Mouse (Mus musculus): ENCODE data around the gene Ccdc107. TPM values are rescaled to one million over a fixed set of nuclear protein-coding genes. Genes with fewer than 3 reads are reported as not detected.
"Not testable (repeated sequence)": the region's sequence is repeated elsewhere in the genome, so short reads cannot be mapped to it uniquely, and the experiment has no call there.

Gene Ccdc107
- polyA plus RNA-seq, 1 experiment from 2014 or later, result 55.4 TPM

DNA sequence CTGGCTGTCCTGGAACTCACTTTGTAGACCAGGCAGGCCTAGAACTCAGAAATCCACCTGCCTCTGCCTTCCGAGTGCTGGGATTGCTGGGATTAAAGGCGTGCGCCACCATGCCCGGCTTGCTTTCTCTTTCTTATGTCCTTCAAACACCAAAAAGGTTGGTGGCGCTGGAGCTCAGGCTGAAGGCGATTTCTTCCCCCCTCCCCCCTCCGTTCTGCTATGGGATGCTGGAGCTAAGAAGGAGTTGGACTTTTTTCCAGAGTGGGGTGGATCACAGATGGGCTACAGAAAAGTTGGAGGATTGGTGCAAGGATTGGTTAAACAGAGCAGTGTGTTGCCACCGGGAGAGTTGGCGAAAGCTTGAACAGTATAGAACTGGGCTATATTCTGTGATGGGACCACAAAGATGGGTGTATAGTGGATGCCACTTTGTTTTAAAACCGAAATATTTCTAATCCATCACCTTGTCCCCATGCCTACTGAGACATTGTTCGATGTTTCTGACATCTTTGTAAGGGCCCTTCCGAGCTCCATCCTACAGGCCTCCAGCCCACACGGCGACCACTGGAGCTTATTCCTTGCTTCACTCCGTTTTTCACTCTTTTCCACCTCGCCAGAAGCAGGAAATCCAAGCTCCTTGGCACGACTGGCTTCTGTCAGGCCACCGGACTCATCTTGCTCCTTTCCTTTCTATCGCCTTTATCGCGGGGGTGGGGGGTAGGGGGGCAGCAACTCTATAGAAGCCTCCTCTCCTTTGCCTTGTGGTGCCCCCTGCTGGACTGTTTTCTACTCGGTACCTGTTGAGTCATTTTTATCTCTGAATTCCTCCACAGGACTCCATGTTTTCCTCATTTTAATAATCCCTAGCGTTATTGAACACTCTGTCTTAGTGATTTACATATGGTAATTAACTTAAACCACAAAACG lies 13.5 kb upstream of the Ccdc107 start:
- Histone ChIP-seq H3K9ac (ENCODE audit: low read depth, low read length) (no peak overlapping the region), H3K4me2 (replicated peaks; ENCODE audit: low read depth, low read length) (no peak overlapping the region), H3K36me3 (ENCODE audit: control insufficient read depth, insufficient read depth, low read length) (no peaks in the 10 kb centered on the region), H3K27ac (ENCODE audit: low read depth, low read length) (no peak overlapping the region), H3K27me3 (ENCODE audit: control insufficient read depth, insufficient read depth, low read length) (no peaks in the 10 kb centered on the region), H3K4me3 (ENCODE audit: low read depth, low read length) (no peak overlapping the region), H3K9me3 (ENCODE audit: control insufficient read depth, low read length) (no peaks in the 10 kb centered on the region), H3K4me1 (replicated peaks; ENCODE audit: control insufficient read depth, insufficient read depth, low read length) (peaks cover 3% of the 10 kb centered on the region; the same call in 1 of the 2 replicates)
- peak; percentile 81 for DNase-seq (ENCODE audit: low spot score)
- 47% methylated on average over 24 of the region's 24 CpGs for WGBS
- no peak for ATAC-seq (ENCODE audit: low FRiP score)

DNA sequence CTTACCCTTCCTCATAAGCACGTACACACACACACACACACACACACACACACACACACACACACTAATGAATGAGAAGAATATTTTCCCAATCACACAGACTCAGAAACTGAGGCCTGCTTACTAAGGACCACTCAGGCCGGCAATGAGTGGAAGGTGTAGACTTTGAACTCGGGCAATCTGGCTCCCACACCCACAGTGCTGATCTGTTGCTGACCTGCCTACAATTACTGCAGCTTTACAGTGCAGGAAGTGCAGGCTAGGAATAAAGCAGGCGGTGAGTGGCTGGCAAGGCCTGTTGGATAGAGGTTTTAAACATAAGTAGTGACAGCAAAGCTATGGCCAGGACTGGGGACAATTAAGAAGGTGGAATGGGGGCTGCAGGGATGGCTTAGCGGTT lies 11.7 kb upstream of the Ccdc107 start:
- H3K27me3 ChIP-seq (ENCODE audit: control insufficient read depth, insufficient read depth, low read length), result no peaks in the 10 kb centered on the region
- 79% methylated on average over 5 of the region's 5 CpGs for WGBS
- H3K9ac ChIP-seq (ENCODE audit: low read depth, low read length), result no peak overlapping the region
- H3K4me3 ChIP-seq (ENCODE audit: low read depth, low read length), result no peak overlapping the region
- H3K4me2 ChIP-seq (replicated peaks; ENCODE audit: low read depth, low read length), result no peak overlapping the region
- no peaks in the 10 kb centered on the region for H3K9me3 ChIP-seq (ENCODE audit: control insufficient read depth, low read length)
- DNase-seq (ENCODE audit: low spot score), result no peak
- no peak overlapping the region for H3K27ac ChIP-seq (ENCODE audit: low read depth, low read length)
- no peak for ATAC-seq (ENCODE audit: low FRiP score)
- H3K36me3 ChIP-seq (ENCODE audit: control insufficient read depth, insufficient read depth, low read length), result no peaks in the 10 kb centered on the region
- H3K4me1 ChIP-seq (replicated peaks; ENCODE audit: control insufficient read depth, insufficient read depth, low read length), result peaks cover 3% of the 10 kb centered on the region; the same call in 1 of the 2 replicates

DNA sequence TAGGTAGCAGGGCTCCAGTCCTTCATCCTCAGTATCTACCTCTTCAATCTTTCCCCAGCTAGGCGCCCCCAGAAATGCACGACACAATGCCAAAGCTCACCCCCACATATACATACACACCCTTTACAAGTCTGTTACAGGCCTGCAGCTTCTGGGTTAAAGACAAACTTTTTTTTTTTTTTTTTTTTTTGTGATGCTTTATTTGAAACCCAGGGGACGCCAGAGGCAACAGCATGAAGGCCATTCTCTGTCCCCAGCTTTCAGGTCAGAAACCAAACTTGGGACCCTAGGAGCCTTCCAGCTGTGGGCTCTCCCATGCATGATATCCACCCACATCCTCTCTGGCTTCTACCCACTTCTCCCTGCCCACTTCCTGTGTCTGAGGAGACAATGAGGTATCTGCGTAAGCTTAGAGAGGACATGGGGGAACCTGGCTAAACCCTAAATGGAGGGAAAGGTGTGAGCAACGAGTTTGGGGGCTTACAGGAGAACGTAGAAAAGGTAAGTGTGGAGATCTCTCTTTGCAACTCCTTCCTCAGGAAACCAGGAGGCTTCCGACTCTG lies 10.7 kb upstream of the Ccdc107 start:
- no peak overlapping the region for H3K9ac ChIP-seq (ENCODE audit: low read depth, low read length)
- H3K4me1 ChIP-seq (replicated peaks; ENCODE audit: control insufficient read depth, insufficient read depth, low read length), result peaks cover 3% of the 10 kb centered on the region; the same call in 1 of the 2 replicates
- H3K4me3 ChIP-seq (ENCODE audit: low read depth, low read length), result no peak overlapping the region
- no peak for ATAC-seq (ENCODE audit: low FRiP score)
- H3K4me2 ChIP-seq (replicated peaks; ENCODE audit: low read depth, low read length), result no peak overlapping the region
- H3K36me3 ChIP-seq (ENCODE audit: control insufficient read depth, insufficient read depth, low read length), result no peaks in the 10 kb centered on the region
- DNase-seq (ENCODE audit: low spot score), result no peak
- no peaks in the 10 kb centered on the region for H3K9me3 ChIP-seq (ENCODE audit: control insufficient read depth, low read length)
- 77% methylated on average over 7 of the region's 7 CpGs for WGBS
- no peak overlapping the region for H3K27ac ChIP-seq (ENCODE audit: low read depth, low read length)
- no peaks in the 10 kb centered on the region for H3K27me3 ChIP-seq (ENCODE audit: control insufficient read depth, insufficient read depth, low read length)

DNA sequence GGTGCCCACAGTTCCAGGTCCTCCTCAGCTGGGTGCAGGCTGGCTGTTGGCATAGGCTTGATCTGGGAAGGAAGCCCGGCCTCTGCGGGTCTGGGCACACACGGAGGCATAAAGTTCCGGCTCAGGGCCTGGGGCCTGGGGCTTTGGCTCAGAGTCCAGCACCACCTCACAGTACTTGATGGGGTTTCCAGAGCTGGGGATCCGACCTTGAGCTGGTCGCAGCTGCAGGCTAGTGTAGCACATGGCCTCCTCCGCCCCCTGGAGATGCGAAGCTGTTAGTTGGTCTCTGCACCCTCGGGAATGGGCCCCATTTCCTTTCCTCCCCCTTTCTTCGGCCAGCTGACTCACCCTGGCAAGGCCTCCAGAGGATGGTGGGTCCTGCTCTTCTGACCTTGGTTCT lies 10.1 kb upstream of the Ccdc107 start:
- no peaks in the 10 kb centered on the region for H3K36me3 ChIP-seq (ENCODE audit: control insufficient read depth, insufficient read depth, low read length)
- H3K9me3 ChIP-seq (ENCODE audit: control insufficient read depth, low read length), result no peaks in the 10 kb centered on the region
- H3K4me2 ChIP-seq (replicated peaks; ENCODE audit: low read depth, low read length), result no peak overlapping the region
- H3K4me3 ChIP-seq (ENCODE audit: low read depth, low read length), result no peak overlapping the region
- H3K4me1 ChIP-seq (replicated peaks; ENCODE audit: control insufficient read depth, insufficient read depth, low read length), result peaks cover 3% of the 10 kb centered on the region; the same call in 1 of the 2 replicates
- WGBS, result 70% methylated on average over 10 of the region's 10 CpGs
- no peak overlapping the region for H3K9ac ChIP-seq (ENCODE audit: low read depth, low read length)
- no peak for DNase-seq (ENCODE audit: low spot score)
- no peak for ATAC-seq (ENCODE audit: low FRiP score)
- H3K27me3 ChIP-seq (ENCODE audit: control insufficient read depth, insufficient read depth, low read length), result no peaks in the 10 kb centered on the region
- no peak overlapping the region for H3K27ac ChIP-seq (ENCODE audit: low read depth, low read length)

DNA sequence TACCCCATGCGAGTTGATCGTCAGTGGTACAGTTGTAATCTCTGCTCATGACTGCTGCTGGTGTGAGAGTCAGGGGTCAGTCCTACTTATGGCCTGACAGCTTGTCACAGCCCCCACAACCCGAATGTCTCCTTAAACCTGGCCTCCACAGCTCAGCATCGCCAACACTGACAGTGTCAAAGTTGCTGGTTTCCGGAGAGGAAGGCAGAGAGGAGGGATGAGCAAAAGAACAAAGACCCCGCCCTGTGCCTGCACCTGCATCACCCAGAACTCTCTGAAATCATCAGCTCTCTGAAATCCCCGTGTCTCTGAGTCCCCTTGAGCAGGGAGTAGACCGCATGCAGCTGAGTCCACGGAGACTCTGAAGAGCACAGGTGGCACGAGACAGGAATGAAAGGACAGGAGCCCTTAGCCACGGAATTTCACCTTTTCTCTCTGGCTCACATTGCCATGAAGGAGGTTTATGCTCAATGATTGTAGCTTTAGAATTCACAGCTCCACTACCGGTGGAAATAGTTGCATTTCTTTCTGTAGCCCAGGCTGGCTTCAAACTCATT lies 9.1 kb upstream of the Ccdc107 start, which contains the start of gene Sit1:
Gene Sit1, minus strand, starts transcription at position 200 of the 557 bp plus-strand sequence.
- WGBS, result 60% methylated on average over 12 of the region's 12 CpGs

DNA sequence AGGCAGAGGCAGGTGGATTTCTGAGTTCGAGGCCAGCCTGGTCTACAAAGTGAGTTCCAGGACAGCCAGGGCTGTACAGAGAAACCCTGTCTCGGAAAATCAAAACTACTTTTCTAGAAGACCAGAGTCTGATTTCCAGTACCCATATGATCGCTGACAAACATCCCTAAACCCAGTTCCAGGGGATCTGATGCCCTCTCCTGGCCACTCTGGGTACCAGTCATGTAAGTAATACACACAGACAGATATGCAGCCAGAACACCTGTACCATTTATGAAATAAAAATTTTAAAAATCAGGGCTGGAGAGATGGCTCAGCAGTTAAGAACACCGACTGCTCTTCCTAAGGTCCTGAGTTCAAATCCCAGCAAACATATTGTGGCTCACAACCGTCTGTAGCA lies 7.0 kb upstream of the Ccdc107 start:
- H3K9ac ChIP-seq (ENCODE audit: low read depth, low read length); H3K9me3 ChIP-seq (ENCODE audit: control insufficient read depth, low read length); H3K27ac ChIP-seq (ENCODE audit: low read depth, low read length); H3K27me3 ChIP-seq (ENCODE audit: control insufficient read depth, insufficient read depth, low read length); H3K36me3 ChIP-seq (ENCODE audit: control insufficient read depth, insufficient read depth, low read length); DNase-seq (ENCODE audit: low spot score); ATAC-seq (ENCODE audit: low FRiP score); H3K4me2 ChIP-seq (replicated peaks; ENCODE audit: low read depth, low read length); H3K4me1 ChIP-seq (replicated peaks; ENCODE audit: control insufficient read depth, insufficient read depth, low read length); H3K4me3 ChIP-seq (ENCODE audit: low read depth, low read length): not testable (repeated sequence)
- 76% methylated on average over 5 of the region's 5 CpGs for WGBS

More for the DNA sequence above, 9.1 kb upstream of the Ccdc107 start, which contains the start of gene Sit1:
- H3K4me2 ChIP-seq (replicated peaks; ENCODE audit: low read depth, low read length), result no peak within 1 kb of the TSS
- no peak within 1 kb of the TSS for H3K4me3 ChIP-seq (ENCODE audit: low read depth, low read length)
- no peaks in the 10 kb centered on the region for H3K4me1 ChIP-seq (replicated peaks; ENCODE audit: control insufficient read depth, insufficient read depth, low read length)
- no peaks in the 10 kb centered on the region for H3K36me3 ChIP-seq (ENCODE audit: control insufficient read depth, insufficient read depth, low read length)
- H3K27me3 ChIP-seq (ENCODE audit: control insufficient read depth, insufficient read depth, low read length), result no peaks in the 10 kb centered on the region
- ATAC-seq (ENCODE audit: low FRiP score), result no peak
- no peak for DNase-seq (ENCODE audit: low spot score)
- no peak within 1 kb of the TSS for H3K9ac ChIP-seq (ENCODE audit: low read depth, low read length)
- H3K27ac ChIP-seq (ENCODE audit: low read depth, low read length), result no peak within 1 kb of the TSS
- no peaks in the 10 kb centered on the region for H3K9me3 ChIP-seq (ENCODE audit: control insufficient read depth, low read length)

DNA sequence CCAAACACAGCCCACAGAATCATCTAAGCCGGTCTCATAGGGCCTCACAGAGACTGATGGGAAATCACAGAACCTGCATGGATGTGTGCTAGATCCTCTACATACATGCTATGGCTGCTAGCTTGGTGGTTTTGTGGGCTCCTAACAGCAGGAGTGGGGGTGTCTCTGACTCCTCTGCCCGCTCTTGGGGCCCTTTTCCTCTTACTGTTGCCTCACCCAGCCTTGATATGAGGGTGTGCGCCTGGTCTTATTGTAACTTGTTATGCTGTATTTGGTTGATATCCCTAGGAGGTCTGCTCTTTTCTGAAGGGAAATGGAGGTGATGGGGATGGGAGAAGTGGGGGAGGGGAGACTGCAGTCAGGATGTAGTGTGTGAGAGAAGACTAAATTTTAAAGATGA lies 3.1 kb upstream of the Ccdc107 start:
- 93% methylated on average over 3 of the region's 3 CpGs for WGBS
- Histone ChIP-seq H3K4me2 (replicated peaks; ENCODE audit: low read depth, low read length) (no peak overlapping the region), H3K9ac (ENCODE audit: low read depth, low read length) (no peak overlapping the region), H3K4me3 (ENCODE audit: low read depth, low read length) (no peak overlapping the region), H3K36me3 (ENCODE audit: control insufficient read depth, insufficient read depth, low read length) (no peaks in the 10 kb centered on the region), H3K9me3 (ENCODE audit: control insufficient read depth, low read length) (no peaks in the 10 kb centered on the region), H3K27ac (ENCODE audit: low read depth, low read length) (no peak overlapping the region), H3K4me1 (replicated peaks; ENCODE audit: control insufficient read depth, insufficient read depth, low read length) (no peaks in the 10 kb centered on the region), H3K27me3 (ENCODE audit: control insufficient read depth, insufficient read depth, low read length) (no peaks in the 10 kb centered on the region)
- ATAC-seq (ENCODE audit: low FRiP score) (no peak), DNase-seq (ENCODE audit: low spot score) (no peak)

DNA sequence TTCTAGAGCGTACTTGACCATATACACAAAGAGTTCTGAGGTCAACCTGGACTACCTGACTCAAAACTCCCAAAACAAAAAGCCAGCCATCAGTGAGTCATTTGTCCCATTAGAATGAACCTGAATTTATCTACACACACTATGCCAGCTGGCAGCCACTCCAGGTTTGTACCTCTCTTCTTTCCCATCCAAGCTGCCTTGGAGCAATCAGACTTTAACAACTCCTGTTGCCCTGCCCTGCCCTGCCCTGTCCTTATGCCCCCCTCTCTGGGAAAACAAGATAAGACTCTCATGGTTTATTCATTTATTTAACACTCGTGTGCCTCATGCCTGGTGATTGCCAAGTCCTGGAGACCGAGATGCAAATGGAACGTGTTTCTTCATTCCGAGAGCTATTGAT lies 1.9 kb upstream of the Ccdc107 start:
- Histone ChIP-seq H3K9me3 (ENCODE audit: control insufficient read depth, low read length) (no peaks in the 10 kb centered on the region), H3K9ac (ENCODE audit: low read depth, low read length) (no peak overlapping the region), H3K4me1 (replicated peaks; ENCODE audit: control insufficient read depth, insufficient read depth, low read length) (no peaks in the 10 kb centered on the region), H3K27ac (ENCODE audit: low read depth, low read length) (no peak overlapping the region), H3K4me3 (ENCODE audit: low read depth, low read length) (no peak overlapping the region), H3K27me3 (ENCODE audit: control insufficient read depth, insufficient read depth, low read length) (no peaks in the 10 kb centered on the region), H3K4me2 (replicated peaks; ENCODE audit: low read depth, low read length) (no peak overlapping the region), H3K36me3 (ENCODE audit: control insufficient read depth, insufficient read depth, low read length) (no peaks in the 10 kb centered on the region)
- DNase-seq (ENCODE audit: low spot score), result no peak
- WGBS, result 89% methylated on average over 5 of the region's 5 CpGs
- ATAC-seq (ENCODE audit: low FRiP score), result no peak

All from hindbrain, embryonic 11.5 days (tissue).